ENCODE assay signal across 11 mouse cellular contexts in the genomic region with DNA sequence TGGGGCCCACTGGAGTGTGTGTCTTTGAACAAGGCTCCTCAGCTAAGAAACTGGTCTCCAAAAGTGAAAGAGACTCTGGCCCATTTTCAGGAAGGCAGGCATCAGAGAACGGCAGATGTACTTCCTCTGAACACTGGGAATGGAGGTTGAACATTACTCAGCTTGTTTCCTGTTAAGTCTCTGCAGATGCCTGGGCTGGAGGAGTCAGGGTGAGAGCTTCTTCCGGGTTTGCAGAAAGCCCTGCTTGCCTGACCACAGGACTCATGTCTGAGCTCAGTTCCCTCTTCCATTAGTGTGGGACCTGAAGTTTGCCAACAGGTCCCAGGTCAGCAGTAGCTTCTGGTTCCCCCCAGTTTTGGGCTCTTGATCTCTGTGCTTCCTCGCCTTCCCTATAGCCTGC. TPM values are rescaled to one million over a fixed set of nuclear protein-coding genes. Genes with fewer than 3 reads are reported as not detected.
A peak's percentile ranks its signal among the peaks of the same experiment; 100 is the strongest.
DNase-seq lines count a peak whose midpoint lies in the region; ATAC-seq and TF ChIP-seq lines count a peak whose summit lies in the region.
"Had no signal": no experiment of that assay in that cellular context is flagged by ENCODE, and none has a peak within 500 bp of the region (broad histone marks: within the 10 kb centered on the region; RNA-seq: fewer than 3 reads in every experiment).

Nlrp1a (minus strand) TSS at position 44 of the 400 bp plus-strand sequence.

- peak; percentile 21 for DNase-seq in kidney, postnatal 10 days
- DNase-seq in kidney, adult 18-20 months = no peak
- peak; percentile 22 to 43 for DNase-seq in kidney, postnatal 36 days
- DNase-seq in cerebellum, postnatal 10 days = no peak
- DNase-seq in right cerebral cortex, postnatal 25 days = no peak

- peak within 1 kb of the TSS; percentile 87 for H3K27ac ChIP-seq in bone marrow, adult 2 months (ENCODE audit: control insufficient read depth, insufficient read depth, low read depth, low read length, poor library complexity)
- H3K27ac ChIP-seq: embryonic facial prominence, embryonic 13.5 days; limb, embryonic 13.5 days had no signal

- TF ChIP-seq CTCF in bone marrow, adult 2 months (IDR thresholded peaks at IDR 0.05; ENCODE audit: control insufficient read depth, insufficient read depth, low read length) = no peak

- WGBS in bone marrow, adult 2 months = 14% methylated on average over 3 of the region's 3 CpGs

- TF ChIP-seq POLR2A in bone marrow, adult 2 months (IDR thresholded peaks at IDR 0.05; ENCODE audit: borderline replicate concordance, control insufficient read depth, low read depth, low read length) = no peak

- peak within 1 kb of the TSS; percentile 32 for H3K4me3 ChIP-seq in bone marrow, adult 2 months (replicated peaks; ENCODE audit: control insufficient read depth, low read depth, low read length)
- H3K4me3 ChIP-seq: embryonic facial prominence, embryonic 13.5 days; limb, embryonic 13.5 days had no signal

- no peaks in the 10 kb centered on the region; the same call in 1 of the 2 replicates for H3K4me1 ChIP-seq in bone marrow, adult 2 months (ENCODE audit: control insufficient read depth, insufficient read depth, low read length)
- H3K4me1 ChIP-seq: embryonic facial prominence, embryonic 13.5 days; limb, embryonic 13.5 days had no signal

- ATAC-seq in neutrophil, adult 5-6 weeks (ENCODE audit: extremely low read depth, insufficient number of reproducible peaks, low FRiP score, poor library complexity, severe bottlenecking) = peak; percentile 94
- ATAC-seq in activated CD4-positive, CD25-positive, alpha-beta regulatory T cell, adult 4 months = no peak

RNA-seq across cellular contexts. Expression of gene Nlrp1a, which starts in this region (rescaled TPM):
- polyA plus RNA-seq in bone marrow, adult 2 months (2011; ENCODE audit: insufficient read depth, insufficient read length, low replicate concordance, missing spikeins) = 0.41 and 1.1 TPM in 2 replicates
- 9.9 and 12.7 TPM in 2 replicates for total RNA-seq in neutrophil, adult 5-6 weeks (2017)
- polyA plus RNA-seq in activated CD4-positive, CD25-positive, alpha-beta regulatory T cell, adult 4 months (2017; shearing (Covaris generic)) = under 1 TPM in 1 of 2 experiments, not detected in 1; 0.32 TPM
- polyA plus RNA-seq: neural tube, embryonic 14.5 days had no signal

Comparison
In these comparisons a context has a peak if more than half of its experiments do, and no peak if none do; other contexts are left out.
1. DNase-seq: peak in kidney, postnatal 10 days (single experiment) and kidney, postnatal 36 days (2 of 2); none in kidney, adult 18-20 months (single experiment), cerebellum, postnatal 10 days (0 of 2) and right cerebral cortex, postnatal 25 days (single experiment).